9 mouse cellular contexts compared by ENCODE assay signal in the genomic region with DNA sequence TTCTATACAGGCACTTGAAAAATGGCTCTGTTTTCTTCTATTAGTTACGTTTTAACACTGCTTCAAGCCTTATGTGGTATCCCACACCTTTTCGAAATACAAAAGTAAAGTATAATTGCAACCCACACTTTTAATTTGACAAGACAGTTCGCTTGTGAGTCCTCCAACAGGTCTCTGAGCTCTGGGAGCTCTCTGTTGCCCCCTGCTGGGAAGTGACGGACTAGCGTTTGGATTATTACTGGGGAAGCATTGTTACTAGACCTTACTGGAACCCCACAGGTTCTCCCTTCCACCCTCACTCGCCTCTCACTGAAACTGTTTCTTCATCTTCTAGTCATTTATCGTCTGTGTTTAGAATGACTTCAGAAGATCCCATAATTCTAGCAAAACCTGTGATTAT. TPM values are rescaled to one million over a fixed set of nuclear protein-coding genes. Genes with fewer than 3 reads are reported as not detected.
DNase-seq lines count a peak whose midpoint lies in the region; ATAC-seq lines count a peak whose summit lies in the region.
"Had no signal": no experiment of that assay in that cellular context is flagged by ENCODE, and none has a peak within 500 bp of the region (broad histone marks: within the 10 kb centered on the region; RNA-seq: fewer than 3 reads in every experiment).

No protein-coding gene starts in this region.

- H3K9ac ChIP-seq in hindbrain, embryonic 14.5 days, result no peak overlapping the region
- H3K9ac ChIP-seq in hindbrain, embryonic 16.5 days (ENCODE audit: low read depth, low read length), result no peak overlapping the region

- H3K4me2 ChIP-seq in hindbrain, embryonic 14.5 days (replicated peaks), result no peak overlapping the region
- no peak overlapping the region for H3K4me2 ChIP-seq in hindbrain, embryonic 16.5 days (ENCODE audit: low read length)

- ATAC-seq in hindbrain, embryonic 14.5 days (ENCODE audit: low FRiP score), result no peak
- ATAC-seq in hindbrain, embryonic 16.5 days, result no peak

- WGBS in hindbrain, embryonic 14.5 days, result 51% methylated on average over 7 of the region's 7 CpGs
- 50% methylated on average over 7 of the region's 7 CpGs for WGBS in hindbrain, embryonic 16.5 days

- H3K9me3 ChIP-seq in hindbrain, embryonic 14.5 days (ENCODE audit: control insufficient read depth, low read length), result no peaks in the 10 kb centered on the region
- H3K9me3 ChIP-seq in hindbrain, embryonic 16.5 days (ENCODE audit: control insufficient read depth, low read length), result no peaks in the 10 kb centered on the region

- H3K36me3 ChIP-seq in hindbrain, embryonic 14.5 days (replicated peaks; ENCODE audit: control insufficient read depth, insufficient read depth), result no peaks in the 10 kb centered on the region
- no peaks in the 10 kb centered on the region for H3K36me3 ChIP-seq in hindbrain, embryonic 16.5 days (ENCODE audit: control insufficient read depth, insufficient read depth, low read length)

- H3K4me1 ChIP-seq in hindbrain, embryonic 14.5 days (replicated peaks; ENCODE audit: control insufficient read depth, insufficient read depth, low read length), result no peaks in the 10 kb centered on the region
- no peaks in the 10 kb centered on the region for H3K4me1 ChIP-seq in hindbrain, embryonic 16.5 days (ENCODE audit: control insufficient read depth, insufficient read depth, low read depth, low read length)

- DNase-seq in hindbrain, embryonic 14.5 days (ENCODE audit: low spot score), result peak; percentile 56
- peak; percentile 77 for DNase-seq in NIH3T3 (ENCODE audit: low read depth)
- DNase-seq in cerebellum, postnatal 25 days, result peak; percentile 50 to 74
- peak; percentile 60 to 72 for DNase-seq in heart, postnatal 10 days
- peak; percentile 35 to 50 for DNase-seq in left cerebral cortex, postnatal 25 days (ENCODE audit: low spot score in 2 of 2)
- peak; percentile 41 for DNase-seq in retina, postnatal 7 days (ENCODE audit: low read depth, low spot score)
- peak; percentile 27 for DNase-seq in urinary bladder, adult 2 months (ENCODE audit: low spot score)

- peaks cover 14% of the 10 kb centered on the region; the same call in 1 of the 2 replicates for H3K27me3 ChIP-seq in hindbrain, embryonic 14.5 days (ENCODE audit: control insufficient read depth, insufficient read depth, low read length)
- H3K27me3 ChIP-seq in hindbrain, embryonic 16.5 days (replicated peaks; ENCODE audit: control insufficient read depth, insufficient read depth, low read length), result 0 out of 2 replicates have a peak, but pooled peaks cover 2% of the 10 kb centered on the region

- intact Hi-C loops in heart, postnatal 10 days (cut with DNase I), result no loop called here
- intact Hi-C loops in left cerebral cortex, postnatal 25 days (cut with DNase I), result no loop called here

- no peak overlapping the region for H3K27ac ChIP-seq in hindbrain, embryonic 14.5 days
- no peak overlapping the region for H3K27ac ChIP-seq in hindbrain, embryonic 16.5 days (ENCODE audit: low read depth, low read length)

- no peak overlapping the region for H3K4me3 ChIP-seq in hindbrain, embryonic 14.5 days (replicated peaks; ENCODE audit: low read length)
- no peak overlapping the region for H3K4me3 ChIP-seq in hindbrain, embryonic 16.5 days (ENCODE audit: low read length)
- H3K4me3 ChIP-seq: erythroblast, embryonic 14.5 days had no signal

RNA-seq across cellular contexts. Expression of gene Tshr, which starts 34.4 kb away (rescaled TPM):
- polyA plus RNA-seq in hindbrain, embryonic 14.5 days (2014; fragmentation: Nextera tagmentation; extraction: Ambion mirVana), result 0.68 and 0.88 TPM in 2 replicates
- polyA plus RNA-seq in hindbrain, embryonic 16.5 days (2015; fragmentation: Nextera tagmentation; extraction: Ambion mirVana), result 0.69 and 0.78 TPM in 2 replicates
- under 1 TPM; 0.15 to 0.69 TPM for total RNA-seq in heart, postnatal 10 days (2021)
- under 1 TPM; 0.23 to 0.37 TPM for total RNA-seq in left cerebral cortex, postnatal 25 days (2021)
- 0.44 and 0.78 TPM in 2 replicates for polyA plus RNA-seq in urinary bladder, adult 2 months (2012; rRNA removed)
- polyA plus RNA-seq: erythroblast, embryonic 14.5 days had no signal

RNA-seq across cellular contexts. Expression of gene Cep128, which starts 34.6 kb away (rescaled TPM):
- 4.0 and 4.1 TPM in 2 replicates for polyA plus RNA-seq in hindbrain, embryonic 14.5 days (2014; fragmentation: Nextera tagmentation; extraction: Ambion mirVana)
- polyA plus RNA-seq in hindbrain, embryonic 16.5 days (2015; fragmentation: Nextera tagmentation; extraction: Ambion mirVana), result 4.2 and 4.7 TPM in 2 replicates
- total RNA-seq in heart, postnatal 10 days (2021), result 10 to 100 TPM in 1 of 2 experiments, 1 to 10 TPM in 1; 8.9 to 10.4 TPM
- total RNA-seq in left cerebral cortex, postnatal 25 days (2021), result 10 to 100 TPM in 1 of 2 experiments, 1 to 10 TPM in 1; 9.0 to 11.4 TPM
- polyA plus RNA-seq in urinary bladder, adult 2 months (2012; rRNA removed), result 1.9 and 3.0 TPM in 2 replicates

Comparison
In these comparisons a context has a peak if more than half of its experiments do, and no peak if none do; other contexts are left out.
1. DNase-seq: peak in every context shown above with its lines; median percentile 77 in NIH3T3; 66 in heart, postnatal 10 days; 62 in cerebellum, postnatal 25 days; 56 in hindbrain, embryonic 14.5 days; 42 in left cerebral cortex, postnatal 25 days; 41 in retina, postnatal 7 days; 27 in urinary bladder, adult 2 months.